Mouse (Mus musculus): Measurements from ENCODE around the gene Rgs19.

Rgs19 gene

GRCm38 (mm10) chr2:181681978-181682377 is 11.8 kb downstream of the Rgs19 start:
- DNase-seq = no peak

- DNase-seq = no peak
These were observed 13.1 kb downstream of the Rgs19 start for GRCm38 (mm10) chr2:181680716-181681117.

GRCm38 (mm10) chr2:181679951-181680715 is 13.6 kb downstream of the Rgs19 start, which contains the start of gene Tcea2:
Gene Tcea2 (plus strand): TSS chr2:181680310.
- peak; percentile 75 to 76 for DNase-seq

GRCm38 (mm10) chr2:181678780-181679179 is 15.0 kb downstream of the Rgs19 start:
- peak; percentile 87 to 88 for DNase-seq

- DNase-seq = peak; percentile 31 to 66
These were observed 16.1 kb downstream of the Rgs19 start for GRCm38 (mm10) chr2:181677755-181678098.

- DNase-seq = peak; percentile 54 to 67
These were observed 16.6 kb downstream of the Rgs19 start for GRCm38 (mm10) chr2:181677096-181677754.

GRCm38 (mm10) chr2:181676424-181676823 is 17.4 kb downstream of the Rgs19 start:
- DNase-seq = no peak

GRCm38 (mm10) chr2:181675454-181675853 is 18.3 kb downstream of the Rgs19 start:
- DNase-seq = peak; percentile 78 to 84

GRCm38 (mm10) chr2:181674934-181675333 is 18.8 kb downstream of the Rgs19 start:
- DNase-seq = no peak

GRCm38 (mm10) chr2:181673501-181673900 is 20.3 kb downstream of the Rgs19 start:
- no peak for DNase-seq

- no peak for DNase-seq
These were observed 21.8 kb downstream of the Rgs19 start for GRCm38 (mm10) chr2:181671984-181672383.

GRCm38 (mm10) chr2:181671326-181671725 is 22.5 kb downstream of the Rgs19 start, which contains the start of gene Sox18:
Gene Sox18 (minus strand): TSS chr2:181671640.
- peak; percentile 60 to 63 for DNase-seq

- DNase-seq = no peak
These were observed 22.9 kb downstream of the Rgs19 start for GRCm38 (mm10) chr2:181670913-181671311.

- no peak for DNase-seq
These were observed 23.4 kb downstream of the Rgs19 start for GRCm38 (mm10) chr2:181670285-181670912.

- peak; percentile 55 to 66 for DNase-seq
These were observed 30.5 kb downstream of the Rgs19 start for GRCm38 (mm10) chr2:181663298-181663630.

- peak in 1 of 2 experiments; percentile 57 for DNase-seq
These were observed 31.0 kb downstream of the Rgs19 start for GRCm38 (mm10) chr2:181662620-181663297.

- peak; percentile 87 to 89 for DNase-seq
These were observed 34.1 kb downstream of the Rgs19 start for GRCm38 (mm10) chr2:181659609-181660055.

GRCm38 (mm10) chr2:181658930-181659555 is 34.7 kb downstream of the Rgs19 start:
- peak in 1 of 2 experiments; percentile 71 for DNase-seq

GRCm38 (mm10) chr2:181658528-181658927 is 35.2 kb downstream of the Rgs19 start:
- DNase-seq = no peak

- DNase-seq = no peak
These were observed 36.3 kb downstream of the Rgs19 start for GRCm38 (mm10) chr2:181657441-181657840.

GRCm38 (mm10) chr2:181656734-181657133 is 37.0 kb downstream of the Rgs19 start, which contains the start of gene Gm29797:
Gene Gm29797 (plus strand): TSS chr2:181657034.
- DNase-seq = no peak

- DNase-seq = no peak
These were observed 40.3 kb downstream of the Rgs19 start for GRCm38 (mm10) chr2:181653523-181653922.
